In the genomic region with DNA sequence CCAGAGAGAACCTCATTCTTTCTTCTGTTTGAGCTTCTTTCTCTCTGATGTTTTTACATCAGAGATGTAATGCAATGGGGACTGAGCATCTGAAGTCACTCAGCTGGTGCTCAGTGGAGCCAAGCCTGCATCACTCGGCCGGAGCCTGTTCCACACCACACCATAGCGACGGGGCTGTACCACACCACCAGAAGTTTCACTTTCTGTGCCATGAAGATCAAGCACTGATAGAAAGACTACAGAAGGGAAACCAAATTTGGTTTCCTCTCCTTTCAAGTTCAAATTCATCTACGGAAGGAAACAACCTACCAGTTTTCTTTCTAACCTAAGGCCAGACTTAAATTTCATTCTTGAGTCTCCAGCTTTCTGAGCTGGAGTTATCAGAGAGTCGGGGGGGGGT, we compare ENCODE assay signal across 22 mouse cellular contexts.
DNase-seq lines count a peak whose midpoint lies in the region; ATAC-seq and TF ChIP-seq lines count a peak whose summit lies in the region.
"Had no signal": no experiment of that assay in that cellular context is flagged by ENCODE, and none has a peak within 500 bp of the region (broad histone marks: within the 10 kb centered on the region; RNA-seq: fewer than 3 reads in every experiment).

No protein-coding gene starts in this region.

- no peak overlapping the region for H3K9ac ChIP-seq in liver, postnatal 0 days (replicated peaks)
- H3K9ac ChIP-seq: forebrain, embryonic 13.5 days; hindbrain, embryonic 15.5 days; liver, embryonic 15.5 days had no signal

- peak; percentile 76 for ATAC-seq in megakaryocyte, adult 5-6 weeks (ENCODE audit: poor library complexity, severe bottlenecking)
- ATAC-seq in liver, postnatal 0 days = no peak
- ATAC-seq: forebrain, embryonic 13.5 days had no signal

- H3K9me3 ChIP-seq in liver, postnatal 0 days (ENCODE audit: low read length) = no peaks in the 10 kb centered on the region
- H3K9me3 ChIP-seq: forebrain, embryonic 13.5 days; heart, embryonic 10.5 days; hindbrain, embryonic 15.5 days; liver, embryonic 15.5 days had no signal

- no peaks in the 10 kb centered on the region for H3K36me3 ChIP-seq in thymus, adult 2 months (ENCODE audit: control insufficient read depth, insufficient read depth, low read length)
- no peaks in the 10 kb centered on the region for H3K36me3 ChIP-seq in liver, postnatal 0 days (replicated peaks; ENCODE audit: insufficient read depth, low read length)
- H3K36me3 ChIP-seq: heart, embryonic 10.5 days; hindbrain, embryonic 15.5 days; liver, embryonic 15.5 days had no signal

- no peak overlapping the region for H3K4me2 ChIP-seq in liver, postnatal 0 days (ENCODE audit: low read depth, low read length)
- H3K4me2 ChIP-seq: forebrain, embryonic 13.5 days; hindbrain, embryonic 15.5 days; liver, embryonic 15.5 days; midbrain, embryonic 11.5 days had no signal

- peaks cover 14% of the 10 kb centered on the region for H3K4me1 ChIP-seq in thymus, adult 2 months (replicated peaks; ENCODE audit: control insufficient read depth, insufficient read depth, low read length)
- peaks cover 5% of the 10 kb centered on the region; the same call in 1 of the 2 replicates for H3K4me1 ChIP-seq in liver, postnatal 0 days (ENCODE audit: insufficient read depth)
- H3K4me1 ChIP-seq: forebrain, embryonic 13.5 days; hindbrain, embryonic 15.5 days; liver, embryonic 15.5 days had no signal

- TF ChIP-seq CTCF in thymus, adult 2 months (IDR thresholded peaks at IDR 0.05; ENCODE audit: borderline replicate concordance, control insufficient read depth, extremely low read depth, insufficient read depth, low read length, poor library complexity) = no peak
- no peak for TF ChIP-seq CTCF in liver, postnatal 0 days (IDR thresholded peaks at IDR 0.05; ENCODE audit: low read depth)

- peak; percentile 69 for DNase-seq in A20 (ENCODE audit: low read depth, low spot score)
- peak; percentile 56 to 61 for DNase-seq in CD8-positive naive resting alpha-beta T cell, adult 2 months (ENCODE audit: low read depth in 2 of 2, low spot score in 2 of 2)
- DNase-seq in thymus, adult 2 months = peak; percentile 35
- DNase-seq in embryo, embryonic 10.5 days (ENCODE audit: low spot score) = no peak
- DNase-seq in cerebellum, postnatal 36 days = no peak
- no peak for DNase-seq in left cerebral cortex, postnatal 36 days (ENCODE audit: low spot score in 2 of 2)
- DNase-seq in liver, postnatal 0 days = no peak
- DNase-seq: adrenal gland, postnatal 25 days; cerebellum, adult 9-10 months; kidney, adult 11 months; lung, postnatal 14 days; right cerebral cortex, adult 18-20 months had no signal

- no peak for TF ChIP-seq EP300 in liver, postnatal 0 days (IDR thresholded peaks at IDR 0.05; ENCODE audit: low read depth)

- intact Hi-C loops in left cerebral cortex, postnatal 36 days (cut with DNase I) = no loop called here

- TF ChIP-seq POLR2A in thymus, adult 2 months (IDR thresholded peaks at IDR 0.05; ENCODE audit: control insufficient read depth, extremely low read depth, insufficient read depth, low read length, poor library complexity) = no peak

- no peaks in the 10 kb centered on the region for H3K27me3 ChIP-seq in thymus, adult 2 months (ENCODE audit: control insufficient read depth, insufficient read depth, low read length)
- H3K27me3 ChIP-seq in liver, postnatal 0 days (ENCODE audit: insufficient read depth, low read length) = no peaks in the 10 kb centered on the region
- H3K27me3 ChIP-seq: forebrain, embryonic 13.5 days; hindbrain, embryonic 15.5 days; liver, embryonic 15.5 days had no signal

- 6% methylated on average over 6 of the region's 6 CpGs for WGBS in thymus, adult 2 months
- WGBS in liver, postnatal 0 days (ENCODE audit: insufficient replicate concordance) = 54% methylated on average over 6 of the region's 6 CpGs

- H3K27ac ChIP-seq in thymus, adult 2 months (ENCODE audit: control insufficient read depth, insufficient read depth, low read length) = peak overlapping the region; percentile 1; the same call in 1 of the 2 replicates
- no peak overlapping the region for H3K27ac ChIP-seq in liver, postnatal 0 days (ENCODE audit: low read depth)
- H3K27ac ChIP-seq: forebrain, embryonic 13.5 days; heart, embryonic 10.5 days; hindbrain, embryonic 15.5 days; kidney, postnatal 0 days; layer of hippocampus, adult 2 months; left cerebral cortex, adult 2 months; liver, embryonic 15.5 days had no signal

- no peak overlapping the region for H3K4me3 ChIP-seq in thymus, adult 2 months (ENCODE audit: control insufficient read depth, insufficient read depth, low read length)
- no peak overlapping the region for H3K4me3 ChIP-seq in liver, postnatal 0 days (ENCODE audit: low read depth, low read length)
- H3K4me3 ChIP-seq: forebrain, embryonic 13.5 days; heart, embryonic 10.5 days; hindbrain, embryonic 15.5 days; layer of hippocampus, adult 2 months; left cerebral cortex, adult 2 months; liver, embryonic 15.5 days; myocyte had no signal

Comparison
In these comparisons a context has a peak if more than half of its experiments do, and no peak if none do; other contexts are left out.
1. DNase-seq: peak in A20 (single experiment), CD8-positive naive resting alpha-beta T cell, adult 2 months (2 of 2) and thymus, adult 2 months (single experiment); none in embryo, embryonic 10.5 days (single experiment), cerebellum, postnatal 36 days (0 of 2), left cerebral cortex, postnatal 36 days (0 of 2) and liver, postnatal 0 days (single experiment).